Mouse (Mus musculus) neural tube, embryonic 14.5 days (tissue): Measurements from ENCODE around the gene Lias. TPM values are rescaled to one million over a fixed set of nuclear protein-coding genes. Genes with fewer than 3 reads are reported as not detected.

Experiments
- ATAC-seq: fragments of 200-750 bp; cut with Nextera tagmentation; 2 replicates; pipeline ENCODE4 v1.8.0; 2017; ENCODE audit warnings: low read depth, mild to moderate bottlenecking, moderate TSS enrichment, moderate library complexity
- H3K27ac ChIP-seq: fragments of 300-500 bp; sonication (generic); 2 replicates; pipeline ENCODE4 v1.5.1; 2014; ENCODE audit warnings: low read depth, mild to moderate bottlenecking, control low read depth, low read length, moderate library complexity, mixed read lengths
- H3K27me3 ChIP-seq: fragments of 300-500 bp; sonication (generic); 2 replicates; pipeline ENCODE4 v1.6.1; 2014; ENCODE audit warnings: low read length; ENCODE audit not compliant: control insufficient read depth, insufficient read depth
- H3K36me3 ChIP-seq: fragments of 300-500 bp; sonication (generic); 2 replicates; pipeline ENCODE4 v1.6.1; 2014; ENCODE audit warnings: low read length, mixed read lengths; ENCODE audit not compliant: control insufficient read depth, insufficient read depth
- H3K4me1 ChIP-seq: fragments of 300-500 bp; sonication (generic); 2 replicates; pipeline ENCODE4 v1.6.1; 2014; ENCODE audit warnings: low read length; ENCODE audit not compliant: control insufficient read depth, insufficient read depth
- H3K4me2 ChIP-seq: fragments of 300-500 bp; sonication (generic); 2 replicates; pipeline ENCODE4 v1.6.1; 2014; ENCODE audit warnings: mild to moderate bottlenecking, low read depth, low read length, control low read depth
- H3K4me3 ChIP-seq: fragments of 300-500 bp; sonication (generic); 2 replicates; pipeline ENCODE4 v1.5.1; 2014; ENCODE audit warnings: low read depth, low read length, control low read depth, mixed read lengths
- H3K9ac ChIP-seq: fragments of 300-500 bp; sonication (generic); replicated peaks from 2 replicates; pipeline ENCODE4 v1.6.1; 2014; ENCODE audit warnings: low read depth, mild to moderate bottlenecking, control low read depth, low read length, mixed read lengths
- H3K9me3 ChIP-seq: fragments of 300-500 bp; sonication (generic); 2 replicates; pipeline ENCODE4 v1.6.1; 2016; ENCODE audit warnings: low read length; ENCODE audit not compliant: control insufficient read depth
- WGBS: fragments of 180-500 bp; shearing (Covaris S2); extraction: QIAGEN DNeasy Blood & Tissue Kit; methylation state at CpG from one replicate; pipeline ENCODE4 v1.1.7; 2014; 5-methylcytosine and 5-hydroxymethylcytosine counted together
- polyA plus RNA-seq: library from polyadenylated mRNA; unstranded; fragments of >200 nt; fragmentation: Nextera tagmentation; extraction: Ambion mirVana; gene quantifications from 2 replicates; pipeline ENCODE4 v1.2.1, GENCODE M21; 2014

Lias gene
- polyA plus RNA-seq, 1 experiment from 2014 or later, result 70.7 TPM

- no peaks in the 10 kb centered on the region for H3K36me3 ChIP-seq
- no peaks in the 10 kb centered on the region for H3K9me3 ChIP-seq
- peak within 1 kb of the TSS; percentile 66 for H3K9ac ChIP-seq
- peaks cover 5% of the 10 kb centered on the region for H3K4me1 ChIP-seq
- peak within 1 kb of the TSS; percentile 86 for H3K4me3 ChIP-seq
- ATAC-seq, result peak; percentile 98
- H3K4me2 ChIP-seq, result peak within 1 kb of the TSS; percentile 94
- under 1% methylated on average over 48 of the region's 51 CpGs for WGBS
- H3K27ac ChIP-seq, result peak within 1 kb of the TSS; percentile 68
- no peaks in the 10 kb centered on the region for H3K27me3 ChIP-seq
Observed at GRCm38 (mm10) chr5:65435806-65436561, 44.7 kb downstream of the Lias start, which contains the start of gene Ugdh. Ugdh (minus strand) TSS chr5:65435949.

GRCm38 (mm10) chr5:65438041-65438440 lies 46.7 kb downstream of the Lias start:
- no peak overlapping the region for H3K4me3 ChIP-seq
- H3K9me3 ChIP-seq, result no peaks in the 10 kb centered on the region
- H3K27me3 ChIP-seq, result no peaks in the 10 kb centered on the region
- ATAC-seq, result no peak
- no peak overlapping the region for H3K27ac ChIP-seq
- no peaks in the 10 kb centered on the region for H3K36me3 ChIP-seq
- no peak overlapping the region for H3K9ac ChIP-seq
- peaks cover 5% of the 10 kb centered on the region for H3K4me1 ChIP-seq
- H3K4me2 ChIP-seq, result no peak overlapping the region

DNA sequence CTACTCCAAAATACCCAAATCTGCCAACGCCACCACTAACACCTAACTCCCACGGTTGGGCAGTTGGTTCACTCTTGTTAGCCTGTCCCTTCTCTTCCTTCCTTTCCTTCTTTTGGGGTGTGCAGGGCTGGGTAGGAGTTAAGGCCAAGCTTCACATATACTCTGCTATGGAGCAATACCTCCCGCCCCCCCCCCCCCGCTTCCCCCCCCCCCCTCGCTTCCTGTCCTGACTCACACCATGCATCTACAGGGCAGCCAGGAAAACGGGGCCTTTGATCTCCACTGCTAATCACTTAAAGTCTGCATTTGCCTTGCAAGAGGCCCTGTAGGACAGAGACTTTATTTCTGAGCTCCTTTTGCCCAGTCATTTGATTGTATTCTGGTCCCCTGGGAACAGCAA lies 53.7 kb downstream of the Lias start:
- Histone ChIP-seq H3K27me3 (no peaks in the 10 kb centered on the region), H3K9ac (no peak overlapping the region), H3K4me2 (no peak overlapping the region), H3K36me3 (peaks cover 17% of the 10 kb centered on the region; the same call in 1 of the 2 replicates), H3K27ac (no peak overlapping the region), H3K4me3 (no peak overlapping the region), H3K4me1 (no peaks in the 10 kb centered on the region), H3K9me3 (no peaks in the 10 kb centered on the region)
- ATAC-seq, result no peak
- 69% methylated on average over 3 of the region's 6 CpGs for WGBS

- H3K9ac ChIP-seq, result no peak overlapping the region
- no peaks in the 10 kb centered on the region for H3K4me1 ChIP-seq
- WGBS, result 85% methylated on average over 2 of the region's 2 CpGs
- peaks cover 18% of the 10 kb centered on the region; the same call in 1 of the 2 replicates for H3K36me3 ChIP-seq
- H3K27ac ChIP-seq, result no peak overlapping the region
- H3K27me3 ChIP-seq, result no peaks in the 10 kb centered on the region
- H3K9me3 ChIP-seq, result no peaks in the 10 kb centered on the region
- ATAC-seq, result no peak
- no peak overlapping the region for H3K4me2 ChIP-seq
- H3K4me3 ChIP-seq, result no peak overlapping the region
Observed at GRCm38 (mm10) chr5:65446756-65447155, 55.5 kb downstream of the Lias start.

- Histone ChIP-seq H3K9ac (no peak overlapping the region), H3K9me3 (no peaks in the 10 kb centered on the region), H3K36me3 (peaks cover 21% of the 10 kb centered on the region; the same call in 1 of the 2 replicates), H3K4me2 (no peak overlapping the region), H3K4me1 (no peaks in the 10 kb centered on the region), H3K27me3 (no peaks in the 10 kb centered on the region), H3K27ac (no peak overlapping the region), H3K4me3 (no peak overlapping the region)
- WGBS, result 79% methylated on average over 2 of the region's 2 CpGs
- ATAC-seq, result no peak
Observed at GRCm38 (mm10) chr5:65447826-65448225, 56.5 kb downstream of the Lias start.

DNA sequence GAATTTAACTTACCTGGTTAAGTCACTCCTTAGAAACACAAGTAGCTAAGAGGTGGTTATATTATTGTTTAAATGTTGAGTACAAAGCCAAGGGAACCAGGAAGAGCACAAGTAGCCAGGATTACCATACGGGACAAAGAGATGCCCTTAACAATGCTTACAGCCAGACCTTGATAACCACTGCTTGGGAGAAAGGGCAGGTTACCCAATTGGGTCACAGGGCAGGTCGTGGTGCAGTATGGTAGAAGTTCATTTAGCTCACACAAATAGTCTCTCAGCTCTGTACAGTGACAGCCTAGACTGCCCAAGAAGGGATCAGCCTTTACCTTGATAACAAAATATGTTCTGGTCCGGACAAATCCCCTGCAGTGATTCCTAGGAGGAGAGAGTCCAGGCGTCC lies 57.6 kb downstream of the Lias start:
- Histone ChIP-seq H3K4me3 (no peak overlapping the region), H3K36me3 (peaks cover 21% of the 10 kb centered on the region; the same call in 1 of the 2 replicates), H3K9me3 (no peaks in the 10 kb centered on the region), H3K4me2 (no peak overlapping the region), H3K4me1 (no peaks in the 10 kb centered on the region), H3K27me3 (no peaks in the 10 kb centered on the region), H3K27ac (no peak overlapping the region), H3K9ac (no peak overlapping the region)
- WGBS, result 87% methylated on average over 4 of the region's 4 CpGs
- no peak for ATAC-seq

DNA sequence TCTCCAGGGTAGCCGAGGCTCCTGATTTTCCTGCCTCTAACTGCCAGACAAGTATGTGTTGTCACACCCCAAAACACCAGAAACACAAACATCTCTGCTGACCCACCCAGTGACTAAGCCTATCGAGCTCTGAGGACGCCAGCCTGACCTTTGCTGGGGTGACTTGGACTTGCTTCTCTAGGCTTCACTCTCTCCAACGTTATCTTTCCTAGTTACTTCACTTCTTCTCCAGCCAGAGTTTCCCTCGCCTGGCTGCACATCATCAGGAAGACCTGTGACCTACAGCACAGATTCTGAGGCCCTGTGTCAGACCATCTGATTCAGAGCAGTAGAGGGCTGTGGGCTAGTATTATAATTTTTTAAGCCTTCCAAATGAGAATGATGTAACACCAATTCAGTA lies 63.5 kb downstream of the Lias start:
- 84% methylated on average over 5 of the region's 5 CpGs for WGBS
- no peaks in the 10 kb centered on the region for H3K27me3 ChIP-seq
- no peak for ATAC-seq

GRCm38 (mm10) chr5:65457086-65457827 lies 66.0 kb downstream of the Lias start:
- H3K27ac ChIP-seq, result no peak overlapping the region
- H3K36me3 ChIP-seq, result 0 out of 2 replicates have a peak, but pooled peaks cover 2% of the 10 kb centered on the region
- 67% methylated on average over 7 of the region's 7 CpGs for WGBS

More for the DNA sequence above, 63.5 kb downstream of the Lias start:
- H3K4me1 ChIP-seq, result no peaks in the 10 kb centered on the region
- no peak overlapping the region for H3K9ac ChIP-seq
- no peak overlapping the region for H3K27ac ChIP-seq
- H3K9me3 ChIP-seq, result no peaks in the 10 kb centered on the region
- H3K4me2 ChIP-seq, result no peak overlapping the region
- H3K4me3 ChIP-seq, result no peak overlapping the region
- peaks cover 6% of the 10 kb centered on the region; the same call in 1 of the 2 replicates for H3K36me3 ChIP-seq

DNA sequence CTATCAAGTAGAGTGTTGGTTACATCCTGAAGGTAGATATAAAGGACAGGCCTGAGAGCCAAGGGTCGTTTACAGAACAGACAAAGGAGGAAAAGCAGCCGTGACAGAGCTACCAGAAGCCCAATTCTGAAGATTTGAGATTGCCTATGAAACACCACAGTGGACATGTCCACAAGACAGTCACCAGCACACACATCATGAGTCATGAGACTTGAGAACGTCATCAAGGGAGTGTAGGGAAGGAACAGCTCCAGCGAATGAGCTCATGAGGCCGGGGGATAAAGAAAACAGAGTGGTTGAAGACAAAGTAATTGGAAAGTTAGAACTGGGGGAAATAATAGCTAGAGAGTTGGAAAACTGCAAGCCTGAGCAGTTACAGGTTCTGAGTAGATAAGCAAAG lies 66.5 kb downstream of the Lias start:
- Histone ChIP-seq H3K4me3 (no peak overlapping the region), H3K36me3 (no peaks in the 10 kb centered on the region), H3K27ac (no peak overlapping the region), H3K9me3 (no peaks in the 10 kb centered on the region), H3K4me1 (no peaks in the 10 kb centered on the region), H3K9ac (no peak overlapping the region), H3K27me3 (no peaks in the 10 kb centered on the region), H3K4me2 (no peak overlapping the region)
- 72% methylated on average over 5 of the region's 5 CpGs for WGBS
- no peak for ATAC-seq

More at GRCm38 (mm10) chr5:65457086-65457827, 66.0 kb downstream of the Lias start:
- no peak for ATAC-seq
- no peak overlapping the region for H3K9ac ChIP-seq
- no peaks in the 10 kb centered on the region for H3K27me3 ChIP-seq
- no peaks in the 10 kb centered on the region for H3K9me3 ChIP-seq
- H3K4me2 ChIP-seq, result no peak overlapping the region
- no peaks in the 10 kb centered on the region for H3K4me1 ChIP-seq
- H3K4me3 ChIP-seq, result no peak overlapping the region
